Mouse (Mus musculus) kidney, embryonic 14.5 days (tissue): ENCODE data around the gene Gtf3c4. TPM values are rescaled to one million over a fixed set of nuclear protein-coding genes. Genes with fewer than 3 reads are reported as not detected.

Experiments
- ATAC-seq: fragments of 200-750 bp; cut with Nextera tagmentation; 2 replicates; pipeline ENCODE4 v1.8.0; 2017; ENCODE audit warnings: moderate number of reproducible peaks, mild to moderate bottlenecking, moderate TSS enrichment, moderate library complexity; ENCODE audit not compliant: low FRiP score, low TSS enrichment
- H3K27ac ChIP-seq: fragments of 300-500 bp; sonication (generic); 2 replicates; pipeline ENCODE4 v1.5.1; 2014; ENCODE audit warnings: low read depth, mild to moderate bottlenecking, low read length, moderate library complexity, mixed read lengths
- H3K27me3 ChIP-seq: fragments of 300-500 bp; sonication (generic); 2 replicates; pipeline ENCODE4 v1.6.1; 2014; ENCODE audit warnings: mild to moderate bottlenecking, low read length; ENCODE audit not compliant: control insufficient read depth, insufficient read depth
- H3K36me3 ChIP-seq: fragments of 300-500 bp; sonication (generic); 2 replicates; pipeline ENCODE4 v1.6.1; 2014; ENCODE audit warnings: low read length, mixed read lengths; ENCODE audit not compliant: control insufficient read depth, insufficient read depth
- H3K4me1 ChIP-seq: fragments of 300-500 bp; sonication (generic); 2 replicates; pipeline ENCODE4 v1.6.1; 2014; ENCODE audit warnings: low read length, mixed read lengths; ENCODE audit not compliant: control insufficient read depth, insufficient read depth
- H3K4me2 ChIP-seq: fragments of 300-500 bp; sonication (generic); replicated peaks from 2 replicates; pipeline ENCODE4 v1.6.1; 2014; ENCODE audit warnings: low read depth, mild to moderate bottlenecking, low read length
- H3K4me3 ChIP-seq: fragments of 300-500 bp; sonication (generic); 2 replicates; pipeline ENCODE4 v1.5.1; 2014; ENCODE audit warnings: mild to moderate bottlenecking, low read length
- H3K9ac ChIP-seq: fragments of 300-500 bp; sonication (generic); 2 replicates; pipeline ENCODE4 v1.6.1; 2014; ENCODE audit warnings: low read depth, mild to moderate bottlenecking, low read length, moderate library complexity
- H3K9me3 ChIP-seq: fragments of 300-500 bp; sonication (generic); 2 replicates; pipeline ENCODE4 v1.6.1; 2016; ENCODE audit warnings: low read length; ENCODE audit not compliant: control insufficient read depth
- WGBS: fragments of 180-500 bp; shearing (Covaris S2); extraction: QIAGEN DNeasy Blood & Tissue Kit; methylation state at CpG from one replicate; pipeline ENCODE4 v1.1.7; 2014; 5-methylcytosine and 5-hydroxymethylcytosine counted together
- polyA plus RNA-seq: library from polyadenylated mRNA; unstranded; fragments of >200 nt; fragmentation: Nextera tagmentation; extraction: Ambion mirVana; gene quantifications from 2 replicates; pipeline ENCODE4 v1.2.1, GENCODE M21; 2014

Gtf3c4 gene
- polyA plus RNA-seq, 1 experiment from 2014 or later: 31.7 TPM

- Histone ChIP-seq H3K27me3 (no peaks in the 10 kb centered on the region), H3K4me2 (no peak overlapping the region), H3K4me3 (no peak overlapping the region), H3K9ac (no peak overlapping the region), H3K36me3 (no peaks in the 10 kb centered on the region), H3K4me1 (no peaks in the 10 kb centered on the region; the same call in 1 of the 2 replicates), H3K9me3 (no peaks in the 10 kb centered on the region), H3K27ac (no peak overlapping the region)
- WGBS: 57% methylated on average over 5 of the region's 5 CpGs
- ATAC-seq: no peak
These were observed 29.7 kb downstream of the Gtf3c4 start for GRCm38 (mm10) chr2:28810260-28811013.

GRCm38 (mm10) chr2:28808841-28809240 lies 31.3 kb downstream of the Gtf3c4 start:
- no peak overlapping the region for H3K27ac ChIP-seq
- no peak overlapping the region for H3K4me2 ChIP-seq
- no peak for ATAC-seq
- no peaks in the 10 kb centered on the region for H3K36me3 ChIP-seq
- no peak overlapping the region for H3K9ac ChIP-seq
- 61% methylated on average over 6 of the region's 6 CpGs for WGBS
- no peaks in the 10 kb centered on the region for H3K27me3 ChIP-seq
- H3K4me1 ChIP-seq: no peaks in the 10 kb centered on the region; the same call in 1 of the 2 replicates
- H3K4me3 ChIP-seq: no peak overlapping the region
- no peaks in the 10 kb centered on the region for H3K9me3 ChIP-seq

- no peaks in the 10 kb centered on the region for H3K27me3 ChIP-seq
- WGBS: 88% methylated on average over 7 of the region's 7 CpGs
- no peaks in the 10 kb centered on the region for H3K9me3 ChIP-seq
- no peak overlapping the region for H3K4me2 ChIP-seq
- no peak overlapping the region for H3K9ac ChIP-seq
- no peak for ATAC-seq
- no peak overlapping the region for H3K4me3 ChIP-seq
- no peaks in the 10 kb centered on the region for H3K36me3 ChIP-seq
- no peaks in the 10 kb centered on the region; the same call in 1 of the 2 replicates for H3K4me1 ChIP-seq
- no peak overlapping the region for H3K27ac ChIP-seq
These were observed 36.8 kb downstream of the Gtf3c4 start for GRCm38 (mm10) chr2:28803406-28803805.

GRCm38 (mm10) chr2:28799575-28799974 lies 40.6 kb downstream of the Gtf3c4 start:
- H3K9ac ChIP-seq: no peak overlapping the region
- H3K36me3 ChIP-seq: no peaks in the 10 kb centered on the region
- H3K27me3 ChIP-seq: no peaks in the 10 kb centered on the region
- no peaks in the 10 kb centered on the region for H3K9me3 ChIP-seq
- WGBS: 62% methylated on average over 2 of the region's 2 CpGs
- no peak for ATAC-seq
- H3K4me3 ChIP-seq: no peak overlapping the region
- no peak overlapping the region for H3K27ac ChIP-seq
- H3K4me1 ChIP-seq: no peaks in the 10 kb centered on the region; the same call in 1 of the 2 replicates
- no peak overlapping the region for H3K4me2 ChIP-seq

- WGBS: 10% methylated on average over 3 of the region's 3 CpGs
- Histone ChIP-seq H3K27ac (no peak overlapping the region; the same call in 1 of the 2 replicates), H3K4me1 (no peaks in the 10 kb centered on the region; the same call in 1 of the 2 replicates), H3K4me3 (no peak overlapping the region), H3K36me3 (no peaks in the 10 kb centered on the region), H3K4me2 (no peak overlapping the region), H3K27me3 (no peaks in the 10 kb centered on the region), H3K9ac (no peak overlapping the region), H3K9me3 (no peaks in the 10 kb centered on the region)
- no peak for ATAC-seq
These were observed 41.8 kb downstream of the Gtf3c4 start for GRCm38 (mm10) chr2:28798390-28798789.

- Histone ChIP-seq H3K4me1 (no peaks in the 10 kb centered on the region; the same call in 1 of the 2 replicates), H3K27ac (no peak overlapping the region), H3K27me3 (no peaks in the 10 kb centered on the region), H3K4me2 (no peak overlapping the region), H3K9ac (no peak overlapping the region), H3K36me3 (no peaks in the 10 kb centered on the region), H3K9me3 (no peaks in the 10 kb centered on the region), H3K4me3 (no peak overlapping the region)
- no peak for ATAC-seq
- 26% methylated on average over 18 of the region's 18 CpGs for WGBS
These were observed 42.6 kb downstream of the Gtf3c4 start for GRCm38 (mm10) chr2:28797490-28798106.

- WGBS: 70% methylated on average over 8 of the region's 8 CpGs
- no peaks in the 10 kb centered on the region; the same call in 1 of the 2 replicates for H3K4me1 ChIP-seq
These were observed 43.9 kb downstream of the Gtf3c4 start for GRCm38 (mm10) chr2:28796298-28796697.

GRCm38 (mm10) chr2:28794623-28795022 lies 45.5 kb downstream of the Gtf3c4 start:
- WGBS: 64% methylated on average over 5 of the region's 5 CpGs

More at GRCm38 (mm10) chr2:28796298-28796697, 43.9 kb downstream of the Gtf3c4 start:
- H3K4me2 ChIP-seq: no peak overlapping the region
- no peak overlapping the region for H3K9ac ChIP-seq
- ATAC-seq: no peak
- H3K27me3 ChIP-seq: no peaks in the 10 kb centered on the region
- no peaks in the 10 kb centered on the region for H3K36me3 ChIP-seq
- H3K9me3 ChIP-seq: no peaks in the 10 kb centered on the region
- H3K27ac ChIP-seq: no peak overlapping the region
- no peak overlapping the region for H3K4me3 ChIP-seq

More at GRCm38 (mm10) chr2:28794623-28795022, 45.5 kb downstream of the Gtf3c4 start:
- Histone ChIP-seq H3K9me3 (no peaks in the 10 kb centered on the region), H3K27ac (no peak overlapping the region), H3K4me3 (no peak overlapping the region), H3K4me2 (no peak overlapping the region), H3K4me1 (no peaks in the 10 kb centered on the region; the same call in 1 of the 2 replicates), H3K9ac (no peak overlapping the region), H3K27me3 (no peaks in the 10 kb centered on the region), H3K36me3 (no peaks in the 10 kb centered on the region)
- ATAC-seq: no peak
